21 mouse cellular contexts compared by ENCODE assay signal in the genomic region with DNA sequence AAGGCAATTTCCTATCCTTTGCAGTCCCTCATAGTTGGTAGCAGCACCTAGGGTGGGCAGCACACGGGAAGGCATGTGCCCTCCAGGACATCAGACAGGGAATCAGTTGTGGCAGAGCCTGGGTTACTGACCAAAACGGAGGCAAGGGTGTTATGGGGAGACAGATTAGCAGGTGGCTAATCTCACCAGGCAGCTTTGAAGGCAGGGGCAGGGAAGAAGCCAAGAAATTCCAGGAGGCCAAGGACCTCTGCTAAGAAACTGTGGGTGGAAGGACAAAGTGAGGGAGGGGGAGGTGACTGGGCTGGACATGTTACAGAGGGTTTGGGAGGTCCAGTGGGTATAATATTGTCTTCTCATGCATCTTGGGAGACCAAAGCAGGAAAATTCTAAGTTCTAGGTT. TPM values are rescaled to one million over a fixed set of nuclear protein-coding genes. Genes with fewer than 3 reads are reported as not detected.
DNase-seq lines count a peak whose midpoint lies in the region; ATAC-seq and TF ChIP-seq lines count a peak whose summit lies in the region.
"Had no signal": no experiment of that assay in that cellular context is flagged by ENCODE, and none has a peak within 500 bp of the region (broad histone marks: within the 10 kb centered on the region; RNA-seq: fewer than 3 reads in every experiment).

No protein-coding gene starts in this region.

- peak; percentile 74 for DNase-seq in heart, adult 11 months
- DNase-seq in heart, adult 18-20 months: no peak
- peak; percentile 81 for DNase-seq in c-Kit-positive CD71-positive TER-119-negative erythroid progenitor cells, embryonic 14.5 days (ENCODE audit: low read depth)
- peak; percentile 83 for DNase-seq in lung, postnatal 0 days (ENCODE audit: low spot score)
- DNase-seq in adrenal gland, postnatal 4 days (ENCODE audit: low spot score in 2 of 2): no peak
- no peak for DNase-seq in cerebellum, adult 9-11 months
- DNase-seq: adrenal gland, postnatal 14 days; cerebellum, adult 11 months; forebrain, postnatal 0 days; gastrocnemius, postnatal 14 days; kidney, adult 9 months had no signal

- no peaks in the 10 kb centered on the region for H3K27me3 ChIP-seq in megakaryocyte, embryonic 14.5 days (replicated peaks)
- no peaks in the 10 kb centered on the region for H3K27me3 ChIP-seq in lung, postnatal 0 days (replicated peaks; ENCODE audit: insufficient read depth, low read length)

- H3K9ac ChIP-seq in lung, postnatal 0 days (replicated peaks; ENCODE audit: low read depth): no peak overlapping the region
- H3K9ac ChIP-seq: forebrain, postnatal 0 days had no signal

- peak overlapping the region; percentile 59 for H3K4me3 ChIP-seq in megakaryocyte, embryonic 14.5 days (replicated peaks)
- no peak overlapping the region for H3K4me3 ChIP-seq in lung, postnatal 0 days (ENCODE audit: low read depth, low read length)

- TF ChIP-seq CTCF in lung, postnatal 0 days (IDR thresholded peaks at IDR 0.05): no peak

- H3K27ac ChIP-seq in lung, postnatal 0 days (ENCODE audit: low read length): no peak overlapping the region; the same call in 1 of the 2 replicates

- no peak overlapping the region for H3K4me2 ChIP-seq in lung, postnatal 0 days (replicated peaks; ENCODE audit: low read depth, low read length)
- H3K4me2 ChIP-seq: midbrain, embryonic 11.5 days had no signal

- WGBS in lung, postnatal 0 days: 53% methylated on average over 2 of the region's 2 CpGs

- ATAC-seq in megakaryocyte, adult 5-6 weeks (ENCODE audit: poor library complexity, severe bottlenecking): no peak
- no peak for ATAC-seq in lung, postnatal 0 days
- ATAC-seq: forebrain, postnatal 0 days had no signal

- H3K9me3 ChIP-seq in megakaryocyte, embryonic 14.5 days: no peaks in the 10 kb centered on the region
- no peaks in the 10 kb centered on the region for H3K9me3 ChIP-seq in lung, postnatal 0 days (ENCODE audit: low read length)

- H3K36me3 ChIP-seq in megakaryocyte, embryonic 14.5 days (replicated peaks; ENCODE audit: low read length): peaks cover 72% of the 10 kb centered on the region
- H3K36me3 ChIP-seq in lung, postnatal 0 days (ENCODE audit: insufficient read depth, low read length): no peaks in the 10 kb centered on the region; the same call in 1 of the 2 replicates

- 0 out of 2 replicates have a peak, but pooled peaks have one; percentile 20 for TF ChIP-seq EP300 in lung, postnatal 0 days (IDR thresholded peaks at IDR 0.05)

- peaks cover 83% of the 10 kb centered on the region for H3K4me1 ChIP-seq in megakaryocyte, embryonic 14.5 days
- peaks cover 9% of the 10 kb centered on the region; the same call in 1 of the 2 replicates for H3K4me1 ChIP-seq in lung, postnatal 0 days (ENCODE audit: insufficient read depth, low read depth, low read length)

RNA-seq across cellular contexts. Expression of a gene that starts 3.4 kb away (rescaled TPM):
- total RNA-seq in heart, adult 18-20 months (2021): 10 to 100 TPM in 1 of 2 experiments, 1 to 10 TPM in 1; 9.6 to 10.0 TPM
- polyA plus RNA-seq in megakaryocyte, embryonic 14.5 days (2012; ENCODE audit: insufficient read depth, low replicate concordance): 241 and 733 TPM in 2 replicates
- 32.4 and 38.4 TPM in 2 replicates for total RNA-seq in megakaryocyte, adult 5-6 weeks (2015)
- 44.2 and 58.2 TPM in 2 replicates for total RNA-seq in megakaryocyte, adult 5-6 weeks (2017)
- polyA plus RNA-seq in lung, postnatal 0 days (2015; fragmentation: Nextera tagmentation; extraction: Ambion mirVana): 31.9 and 34.4 TPM in 2 replicates
- total RNA-seq in adrenal gland, postnatal 4 days (2021): 10 to 100 TPM; 89.8 to 94.8 TPM

RNA-seq across cellular contexts. Expression of a gene that starts 9.5 kb away (rescaled TPM):
- 1 to 10 TPM; 1.4 to 2.3 TPM for total RNA-seq in heart, adult 18-20 months (2021)
- 47.7 and 94.6 TPM in 2 replicates for polyA plus RNA-seq in megakaryocyte, embryonic 14.5 days (2012; ENCODE audit: insufficient read depth, low replicate concordance)
- total RNA-seq in megakaryocyte, adult 5-6 weeks (2015): 29.5 and 32.4 TPM in 2 replicates
- 20.5 and 24.8 TPM in 2 replicates for total RNA-seq in megakaryocyte, adult 5-6 weeks (2017)
- polyA plus RNA-seq in lung, postnatal 0 days (2015; fragmentation: Nextera tagmentation; extraction: Ambion mirVana): 67.7 and 77.9 TPM in 2 replicates
- total RNA-seq in adrenal gland, postnatal 4 days (2021): 10 to 100 TPM; 36.6 to 40.4 TPM
- total RNA-seq: liver, adult 2 months had no signal

RNA-seq across cellular contexts. Expression of a gene that starts 18.3 kb away (rescaled TPM):
- under 1 TPM in 1 of 2 experiments, not detected in 1; 0.10 TPM for total RNA-seq in heart, adult 18-20 months (2021)
- 0.43 TPM in 1 of 2 replicates, not detected in the other for polyA plus RNA-seq in megakaryocyte, embryonic 14.5 days (2012; ENCODE audit: insufficient read depth, low replicate concordance)
- 11.4 and 13.3 TPM in 2 replicates for total RNA-seq in megakaryocyte, adult 5-6 weeks (2015)
- total RNA-seq in megakaryocyte, adult 5-6 weeks (2017): 15.5 and 18.0 TPM in 2 replicates
- 0.25 and 0.35 TPM in 2 replicates for polyA plus RNA-seq in lung, postnatal 0 days (2015; fragmentation: Nextera tagmentation; extraction: Ambion mirVana)
- under 1 TPM; 0.11 to 0.25 TPM for total RNA-seq in adrenal gland, postnatal 4 days (2021)
- total RNA-seq: forebrain, postnatal 0 days; left cerebral cortex, postnatal 10 days had no signal
- polyA plus RNA-seq: cortical plate, adult 2 months; forebrain, postnatal 0 days; midbrain, embryonic 11.5 days had no signal

RNA-seq across cellular contexts. Expression of a gene that starts 27.7 kb away (rescaled TPM):
- total RNA-seq in heart, adult 18-20 months (2021): not detected
- not detected in 2 replicates for polyA plus RNA-seq in megakaryocyte, embryonic 14.5 days (2012; ENCODE audit: insufficient read depth, low replicate concordance)
- not detected in 2 replicates for total RNA-seq in megakaryocyte, adult 5-6 weeks (2015)
- not detected in 2 replicates for total RNA-seq in megakaryocyte, adult 5-6 weeks (2017)
- polyA plus RNA-seq in lung, postnatal 0 days (2015; fragmentation: Nextera tagmentation; extraction: Ambion mirVana): not detected in 2 replicates
- total RNA-seq in adrenal gland, postnatal 4 days (2021): not detected
- total RNA-seq: adrenal gland, postnatal 14 days; forebrain, postnatal 0 days; gastrocnemius, postnatal 14 days; left cerebral cortex, postnatal 10 days; liver, adult 2 months had no signal
- polyA plus RNA-seq: cortical plate, adult 2 months; embryonic facial prominence, embryonic 14.5 days; forebrain, postnatal 0 days; heart, embryonic 16.5 days; liver, adult 2 months; midbrain, embryonic 11.5 days; neural tube, embryonic 11.5 days; small intestine, adult 2 months had no signal

RNA-seq across cellular contexts. Expression of a gene that starts 39.3 kb away (rescaled TPM):
- total RNA-seq in heart, adult 18-20 months (2021): not detected
- polyA plus RNA-seq in megakaryocyte, embryonic 14.5 days (2012; ENCODE audit: insufficient read depth, low replicate concordance): 0.26 and 1.9 TPM in 2 replicates
- total RNA-seq in megakaryocyte, adult 5-6 weeks (2015): not detected in 2 replicates
- not detected in 2 replicates for total RNA-seq in megakaryocyte, adult 5-6 weeks (2017)
- polyA plus RNA-seq in lung, postnatal 0 days (2015; fragmentation: Nextera tagmentation; extraction: Ambion mirVana): 0.29 and 0.64 TPM in 2 replicates
- under 1 TPM; 0.14 to 0.31 TPM for total RNA-seq in adrenal gland, postnatal 4 days (2021)
- total RNA-seq: adrenal gland, postnatal 14 days; liver, adult 2 months had no signal
- polyA plus RNA-seq: embryonic facial prominence, embryonic 14.5 days had no signal

Comparison
In these comparisons a context has a peak if more than half of its experiments do, and no peak if none do; other contexts are left out.
1. DNase-seq: peak in heart, adult 11 months (single experiment), c-Kit-positive CD71-positive TER-119-negative erythroid progenitor cells, embryonic 14.5 days (single experiment) and lung, postnatal 0 days (single experiment); none in heart, adult 18-20 months (0 of 2), adrenal gland, postnatal 4 days (0 of 2) and cerebellum, adult 9-11 months (single experiment).
2. RNA of a gene that starts 9.5 kb away (total RNA-seq): 36.6 to 40.4 TPM in adrenal gland, postnatal 4 days and 20.5 to 32.4 TPM in megakaryocyte, adult 5-6 weeks; 1.4 to 2.3 TPM in heart, adult 18-20 months; every median in the first group is over 4 times any median in the second.
3. RNA of a gene that starts 18.3 kb away (total RNA-seq): 11.4 to 18.0 TPM in megakaryocyte, adult 5-6 weeks; 0.11 to 0.25 TPM in adrenal gland, postnatal 4 days and 0.10 TPM in heart, adult 18-20 months; every median in the first group is over 4 times any median in the second.